Mouse (Mus musculus) yolk sac, embryonic 10.5 days (tissue): ENCODE measurements around the gene Celsr1.
A peak's percentile ranks its signal among the peaks of the same experiment; 100 is the strongest.

Experiments used
- DNase-seq: peaks from one replicate; pipeline ENCODE4 v3.0.0-alpha.2; 2017; ENCODE audit warnings: low spot score

The Celsr1 gene

DNA sequence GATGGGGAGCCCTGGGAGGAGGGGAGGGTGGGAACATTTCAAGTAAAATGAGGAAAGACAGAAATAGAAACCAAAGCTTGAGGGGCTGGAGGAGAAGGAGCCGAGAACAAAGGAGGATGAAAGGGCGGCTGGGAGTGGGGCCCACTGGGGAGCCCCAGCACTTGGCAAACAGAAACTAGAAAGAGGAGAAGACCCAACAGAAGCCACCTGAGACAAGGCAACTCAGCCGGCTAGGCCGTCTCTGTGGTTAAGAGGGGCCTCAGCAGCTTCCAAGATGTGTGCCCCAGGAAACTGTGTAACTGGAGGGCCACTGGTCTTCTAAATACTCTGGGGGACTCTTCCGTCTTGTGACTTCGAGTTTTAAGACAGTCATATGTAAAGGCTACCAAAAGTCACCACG is 72.4 kb downstream of the Celsr1 start:
- DNase-seq, result no peak

DNA sequence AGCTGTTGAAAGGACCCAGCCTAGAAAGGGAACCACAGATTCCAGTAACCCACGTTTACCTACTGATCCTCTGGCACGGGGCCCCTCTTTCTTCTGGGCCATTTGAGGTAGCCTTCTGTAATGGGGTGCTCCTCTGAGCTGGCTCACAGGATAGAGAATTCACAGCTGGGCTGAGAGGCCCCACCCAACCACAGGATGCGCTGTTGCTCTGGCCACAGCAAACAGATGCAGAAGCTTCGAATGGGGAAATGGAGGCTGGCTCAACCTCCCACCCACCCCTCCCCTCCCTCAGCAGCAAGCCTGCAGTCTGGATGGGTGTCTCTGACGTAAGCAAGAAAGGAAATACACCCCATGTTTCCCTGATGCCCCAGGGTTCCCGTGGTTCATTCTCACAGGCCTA is 77.4 kb downstream of the Celsr1 start:
- no peak for DNase-seq

DNA sequence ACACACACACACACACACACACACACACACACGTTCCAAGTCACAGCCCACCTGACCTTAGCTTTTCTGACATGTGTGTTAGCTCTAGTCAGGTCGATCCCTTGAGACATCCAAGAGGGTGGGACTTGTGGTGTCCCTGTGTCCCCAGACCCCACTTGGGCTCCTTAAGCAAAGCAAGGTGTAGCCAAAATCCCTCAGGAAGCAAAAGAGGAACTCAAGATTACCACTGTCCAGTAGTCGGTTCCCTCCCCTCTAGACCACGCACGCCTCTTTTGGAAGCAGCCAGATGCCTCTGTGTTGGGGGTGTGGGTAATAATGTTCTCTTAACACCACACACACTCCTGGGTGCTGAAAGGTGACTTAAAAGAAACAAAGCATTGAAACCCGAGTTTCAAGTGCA is 80.1 kb downstream of the Celsr1 start:
- no peak for DNase-seq

DNA sequence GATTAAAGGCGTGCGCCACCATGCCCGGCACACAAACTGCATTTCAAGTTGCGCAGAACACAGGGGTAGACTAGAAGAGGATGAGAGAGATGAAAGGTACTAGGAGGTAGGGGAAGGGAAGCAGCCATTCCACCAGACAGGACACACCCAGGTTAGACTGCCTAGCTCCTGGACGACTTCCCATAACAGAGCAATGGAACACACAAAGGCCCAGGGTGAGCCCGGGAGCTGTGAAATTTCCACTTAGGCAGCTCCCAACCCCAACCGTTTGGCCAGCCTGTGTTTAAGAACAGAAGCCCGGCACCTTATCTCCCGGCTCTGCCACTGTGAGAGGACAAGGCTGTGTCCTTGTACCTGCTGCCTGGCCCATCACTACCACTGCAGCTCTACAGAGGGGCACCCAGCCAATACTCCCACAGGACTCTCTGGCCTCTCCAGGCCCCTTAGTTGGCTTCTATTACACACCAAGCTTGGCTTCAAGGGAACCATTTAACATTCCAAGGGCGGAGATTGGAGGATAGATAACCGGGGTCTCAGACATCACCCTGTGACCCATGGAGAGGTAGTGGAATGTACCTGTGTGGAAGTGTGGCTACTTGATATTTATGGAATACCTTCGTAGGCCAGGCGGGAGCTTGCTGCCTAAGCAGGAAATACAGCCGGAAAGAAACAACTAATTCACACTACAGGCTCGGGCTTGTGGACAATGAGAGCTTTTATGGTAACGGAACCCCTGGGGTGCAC is 84.0 kb downstream of the Celsr1 start:
- no peak for DNase-seq

DNA sequence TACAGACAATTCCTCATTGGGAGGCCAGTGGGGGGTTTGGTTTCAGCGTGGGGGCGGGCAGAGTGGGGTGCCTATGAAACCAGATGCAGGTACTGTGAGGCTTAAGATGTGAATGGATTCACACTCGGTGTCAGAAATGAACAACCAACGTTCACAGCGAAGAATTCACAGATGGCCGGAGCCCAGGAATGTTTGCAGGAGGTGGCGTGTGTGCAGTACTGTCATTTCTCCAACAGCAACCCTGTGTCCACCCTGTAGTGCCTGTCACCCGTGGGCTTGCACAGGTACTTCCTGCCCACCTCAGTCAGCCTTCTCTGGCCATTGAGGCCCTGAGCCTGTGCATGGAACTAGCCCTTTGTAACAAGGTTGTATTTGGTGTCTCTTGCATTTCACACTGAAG is 85.6 kb downstream of the Celsr1 start:
- no peak for DNase-seq

DNA sequence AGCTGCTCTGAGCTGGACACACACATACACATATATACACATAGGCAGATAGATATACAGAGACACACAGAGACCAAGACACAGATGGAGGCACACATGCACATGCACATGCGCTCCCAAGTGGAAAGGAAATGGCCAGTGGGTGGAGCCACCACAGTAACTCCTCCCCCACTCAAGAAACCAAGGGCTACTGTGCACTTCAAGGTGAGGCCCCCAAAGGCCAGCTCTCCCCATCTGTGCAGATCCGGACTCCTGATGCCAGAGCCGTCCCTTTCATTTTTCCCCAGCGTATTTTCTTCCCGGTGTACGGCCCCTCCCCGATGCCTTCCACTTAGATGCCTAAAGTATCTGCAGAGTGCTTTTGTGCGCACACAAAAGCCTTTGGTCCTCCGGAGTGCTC is 86.0 kb downstream of the Celsr1 start:
- no peak for DNase-seq

DNA sequence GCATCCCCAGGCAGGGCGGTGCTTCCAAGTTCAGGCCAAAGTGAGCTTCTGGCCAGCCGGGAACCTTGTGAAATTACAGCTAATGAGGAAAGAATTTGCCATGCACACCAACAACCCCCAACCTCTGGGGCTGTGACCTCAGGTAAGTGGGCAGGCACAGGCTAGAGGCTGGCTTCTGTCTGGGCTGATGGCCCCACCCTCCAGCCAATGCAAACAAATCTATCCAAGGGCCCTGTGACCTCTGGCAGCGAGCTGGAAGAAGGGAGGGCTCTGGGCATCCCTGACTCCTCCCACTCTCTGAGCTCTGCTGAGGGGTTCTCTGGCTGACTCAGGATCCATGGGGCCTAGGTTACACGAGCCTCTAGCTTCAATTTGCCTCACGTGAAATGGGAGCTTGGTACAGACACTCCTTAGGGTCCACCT is 97.9 kb downstream of the Celsr1 start:
- peak; percentile 85 for DNase-seq

DNA sequence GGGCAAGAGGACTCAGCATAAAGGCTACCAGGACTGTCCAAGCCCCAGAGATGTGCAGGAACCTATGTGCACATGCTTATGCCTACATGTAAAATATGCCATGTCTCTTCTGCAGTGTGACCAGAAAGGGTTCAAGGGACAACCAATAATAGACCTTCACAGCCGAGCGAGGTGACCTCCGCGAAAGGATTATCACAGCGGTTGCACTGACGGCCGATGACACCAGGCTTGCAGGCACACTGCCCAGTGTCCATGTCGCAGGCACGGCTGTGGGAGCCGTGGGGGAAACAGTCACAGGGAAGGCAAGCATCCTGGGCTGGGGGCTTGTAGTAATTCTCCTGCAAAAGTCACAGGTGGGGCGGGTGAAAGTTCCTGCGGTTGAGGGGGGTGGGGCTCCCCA is 105.4 kb downstream of the Celsr1 start:
- DNase-seq, result no peak

DNA sequence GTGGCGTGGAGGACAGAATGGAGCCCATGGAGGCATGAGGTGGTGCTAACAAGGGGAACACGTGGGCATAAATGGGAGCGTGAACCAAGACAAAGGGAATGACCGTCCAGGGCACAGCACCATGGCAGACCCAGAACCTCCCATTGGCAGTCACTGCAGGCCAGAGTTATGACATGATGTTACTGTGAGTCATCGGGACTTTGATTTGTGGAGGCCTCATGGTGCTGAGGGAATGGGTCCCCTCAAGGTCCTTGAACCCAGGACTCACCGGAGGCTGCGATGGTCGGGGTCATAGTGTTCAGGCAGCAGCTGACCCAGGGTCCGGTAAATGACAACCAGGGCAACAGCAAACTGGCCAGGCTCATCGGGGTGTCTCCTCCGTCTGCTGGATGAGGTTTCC is 111.7 kb downstream of the Celsr1 start:
- no peak for DNase-seq

DNA sequence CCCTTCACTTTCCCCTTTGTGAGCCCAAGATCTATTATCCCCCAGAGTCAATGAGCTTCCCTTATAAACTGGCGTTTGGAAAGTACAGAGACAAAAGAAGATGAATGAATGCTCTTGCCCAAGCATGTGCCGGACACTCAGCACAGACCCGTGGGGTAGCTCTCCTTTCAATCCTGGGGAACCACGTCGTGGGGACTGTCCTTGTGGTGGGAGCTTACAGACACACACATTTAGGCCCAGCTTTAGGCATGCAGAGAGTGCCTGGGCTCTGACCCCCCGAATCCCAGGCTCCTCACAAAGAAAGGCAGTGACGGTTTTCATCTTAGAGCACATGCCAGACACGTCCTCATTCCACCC is 113.7 kb downstream of the Celsr1 start:
- DNase-seq, result no peak

DNA sequence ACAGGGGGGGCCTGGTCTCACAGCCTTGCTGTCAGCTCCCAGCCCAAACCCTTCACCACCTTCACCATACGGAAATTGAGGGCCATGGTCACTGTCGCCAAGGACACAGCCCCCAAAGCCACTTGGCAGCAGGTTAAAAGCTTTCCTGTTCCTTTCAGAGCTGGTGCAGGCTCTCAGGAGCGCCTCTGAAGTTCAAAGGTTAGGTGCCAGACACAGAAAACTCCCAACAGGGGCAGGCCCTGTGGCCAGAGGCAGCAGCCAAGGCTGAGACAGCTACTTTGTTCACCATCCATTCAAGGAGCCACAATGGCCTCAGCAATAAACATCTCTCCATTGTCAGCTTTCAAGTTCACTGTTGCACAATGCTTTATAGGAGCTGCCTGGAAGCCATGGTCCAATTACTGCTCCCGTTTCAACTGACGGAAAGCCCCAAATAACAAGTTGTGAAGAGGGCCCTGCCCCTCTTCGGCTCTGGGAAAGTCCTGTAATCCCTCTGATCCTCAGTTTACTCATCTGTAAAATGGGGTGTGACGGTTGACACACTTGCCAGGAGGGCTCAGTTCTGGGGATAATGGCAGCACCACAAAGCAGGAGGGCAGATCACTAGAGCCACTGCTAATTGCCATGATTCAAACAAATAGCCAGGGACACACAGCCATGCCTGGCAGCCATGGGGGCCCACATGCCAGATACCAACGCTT is 114.2 kb downstream of the Celsr1 start:
- DNase-seq, result peak; percentile 9

DNA sequence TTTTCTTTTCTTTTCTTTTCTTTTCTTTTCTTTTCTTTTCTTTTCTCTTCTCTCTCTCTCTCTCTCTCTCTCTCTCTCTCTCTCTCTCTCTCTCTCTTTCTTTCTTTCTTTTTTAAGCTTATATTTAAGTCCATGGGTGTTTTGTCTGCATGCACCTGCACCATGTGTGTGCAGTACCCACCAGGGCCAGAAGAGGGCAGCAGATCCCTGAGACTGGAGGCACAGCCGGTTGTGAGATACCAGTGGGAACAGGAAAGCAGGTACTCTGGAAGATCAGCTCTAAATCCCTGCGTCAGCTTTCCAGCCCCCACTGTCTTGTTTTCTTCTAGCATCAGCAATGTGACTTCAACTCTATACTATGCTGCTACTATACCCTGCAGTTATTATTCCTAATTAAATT is 120.0 kb downstream of the Celsr1 start:
- DNase-seq, result peak; percentile 52

DNA sequence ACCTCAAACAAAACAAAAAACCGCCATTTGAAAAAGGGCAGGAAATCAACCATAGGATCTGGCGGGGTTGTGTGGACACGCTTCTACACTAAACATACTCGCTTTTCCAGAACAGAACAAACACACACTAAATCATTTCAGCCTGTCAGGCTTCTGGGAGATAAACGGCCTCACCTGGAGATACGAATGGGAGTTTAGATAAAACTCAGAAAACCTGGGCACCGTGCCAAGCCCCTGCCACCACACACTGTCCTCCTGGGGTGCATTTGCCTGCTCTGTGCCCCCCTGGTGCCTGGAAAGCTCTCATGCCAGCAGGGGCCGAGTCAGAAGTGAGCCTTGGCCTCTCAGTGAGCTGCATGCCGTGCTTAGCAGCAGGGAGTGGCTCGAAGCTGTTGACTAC is 123.6 kb downstream of the Celsr1 start:
- DNase-seq, result no peak

DNA sequence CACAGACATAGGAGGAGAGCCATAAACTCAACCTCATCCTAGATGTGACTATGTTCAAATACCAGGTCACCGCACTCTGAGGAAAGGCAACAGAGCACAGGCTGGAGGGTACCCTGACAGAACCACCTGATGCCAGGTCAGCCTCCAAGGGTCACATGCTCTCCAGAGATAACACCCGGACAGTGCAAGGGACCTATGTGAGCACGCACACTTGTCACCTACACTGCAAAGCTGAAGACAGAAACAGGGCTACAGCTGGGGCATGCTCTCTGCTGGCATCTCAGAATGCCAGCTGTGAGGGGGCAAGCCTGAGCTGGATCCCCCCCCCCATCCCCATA is 124.1 kb downstream of the Celsr1 start:
- no peak for DNase-seq

DNA sequence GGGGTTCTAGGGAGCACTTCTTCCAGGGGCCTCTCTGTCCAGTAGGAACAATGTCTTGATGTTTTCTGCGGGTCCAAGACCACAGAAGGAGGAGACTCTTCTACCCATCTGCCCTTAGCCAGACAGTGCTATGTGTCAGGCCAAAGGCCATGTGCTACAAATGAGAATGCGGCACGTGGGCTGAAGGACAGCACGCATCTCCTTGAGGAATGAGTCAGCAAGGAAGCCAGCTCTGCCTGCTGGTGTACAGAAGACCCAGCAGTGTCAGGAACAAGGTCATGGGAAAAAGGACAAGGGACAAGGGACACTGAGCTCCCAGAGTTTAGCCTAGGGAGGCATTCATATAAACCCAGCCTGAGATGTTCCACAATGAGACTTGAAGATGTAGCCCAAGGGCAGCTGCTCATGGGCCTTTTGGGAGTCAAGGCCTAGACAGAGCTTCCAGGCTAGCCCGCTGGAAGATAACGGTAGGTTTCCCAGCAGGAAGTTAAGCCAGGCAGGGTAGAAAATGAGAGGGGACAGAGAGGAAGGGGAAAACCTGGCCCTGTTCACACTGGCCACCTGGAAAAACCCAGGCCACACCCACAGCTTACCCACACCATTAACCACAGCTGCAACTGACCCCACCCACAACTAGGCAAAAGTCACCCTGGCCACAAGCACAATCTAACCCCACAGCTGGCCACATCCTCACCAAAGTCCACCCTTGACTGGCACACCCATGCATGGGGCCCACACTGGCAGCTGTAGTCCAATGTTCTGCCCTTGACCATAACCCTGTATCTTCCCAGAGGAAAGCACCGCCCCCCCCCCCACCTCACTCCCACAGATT is 124.7 kb downstream of the Celsr1 start:
- DNase-seq, result no peak

DNA sequence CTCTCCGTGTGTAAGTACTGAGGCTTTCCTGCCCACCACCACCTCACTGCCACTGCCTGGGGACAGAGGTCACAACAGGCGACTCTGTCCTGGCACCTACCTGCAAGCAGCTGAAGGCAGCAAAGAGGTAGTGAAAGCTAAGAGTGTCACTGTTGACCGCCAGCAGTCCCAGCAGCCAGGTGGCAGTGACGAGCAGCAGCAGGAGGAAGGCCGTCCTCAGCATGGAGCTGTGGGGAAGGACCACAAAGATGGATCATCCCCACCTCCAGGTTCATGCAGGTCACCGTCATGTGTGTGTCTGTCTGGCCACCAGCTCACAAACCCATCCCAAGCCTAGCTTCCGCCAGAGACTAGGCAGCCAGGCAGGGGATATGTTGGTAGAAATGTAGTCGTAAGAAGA is 129.8 kb downstream of the Celsr1 start:
- DNase-seq, result no peak

DNA sequence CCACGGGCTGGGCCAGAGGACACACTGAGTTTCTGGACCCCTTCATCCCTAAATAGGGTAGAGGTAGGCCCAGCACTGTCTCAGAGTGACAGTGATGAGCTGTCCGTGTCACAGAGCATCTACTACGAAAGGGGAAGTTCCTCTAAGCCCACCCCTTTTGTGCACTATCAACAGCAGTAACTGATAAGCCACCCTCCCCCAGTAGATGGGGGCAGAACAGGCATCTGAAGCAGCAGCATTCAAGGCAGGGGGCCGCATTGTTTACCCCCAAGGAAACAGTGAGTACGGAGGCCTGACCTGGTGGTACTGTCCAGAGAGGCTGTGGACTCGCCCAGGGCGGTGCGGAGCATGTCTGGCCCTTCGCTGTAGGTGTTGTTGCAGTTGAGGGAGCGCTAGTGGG is 131.1 kb downstream of the Celsr1 start:
- DNase-seq, result no peak

DNA sequence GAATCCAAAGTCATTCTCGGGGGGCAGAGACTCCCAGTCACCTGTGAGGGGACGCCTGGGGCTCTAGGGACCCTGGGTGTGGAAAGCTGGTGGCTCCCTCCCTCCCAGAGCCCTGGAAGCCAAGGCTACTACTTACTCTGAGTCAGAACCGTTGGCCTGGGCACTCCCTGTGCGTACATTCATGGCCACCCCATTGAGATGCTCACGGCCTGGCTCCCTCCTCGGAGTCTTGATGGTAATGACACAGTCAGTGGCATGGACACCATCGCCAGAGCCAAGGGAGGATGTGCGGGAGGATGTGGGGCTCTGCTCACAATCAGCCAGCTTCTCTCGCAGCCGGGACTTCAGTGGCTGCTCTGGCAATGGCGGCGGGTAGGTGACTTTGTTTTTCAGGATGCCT is 132.8 kb downstream of the Celsr1 start:
- no peak for DNase-seq

DNA sequence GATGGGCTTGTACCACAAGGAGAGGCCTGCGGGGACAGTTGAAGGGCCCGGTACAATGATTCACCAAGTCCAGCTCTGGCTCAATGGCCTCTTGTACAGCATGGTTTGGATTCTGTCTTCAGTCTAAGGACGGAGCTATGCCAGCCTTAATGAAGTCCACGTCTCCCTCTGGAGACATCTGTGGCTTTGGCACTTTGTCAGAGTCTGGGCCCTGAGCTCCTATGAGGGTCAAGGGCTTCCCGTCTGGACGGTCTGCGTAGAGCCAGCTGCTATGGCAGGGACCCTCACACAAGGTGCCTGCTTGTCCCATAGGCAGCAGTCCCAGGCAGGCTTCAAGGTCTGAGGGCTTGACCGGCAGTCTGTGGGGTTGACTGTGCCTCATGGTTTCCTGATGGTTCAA is 133.3 kb downstream of the Celsr1 start:
- DNase-seq, result no peak

DNA sequence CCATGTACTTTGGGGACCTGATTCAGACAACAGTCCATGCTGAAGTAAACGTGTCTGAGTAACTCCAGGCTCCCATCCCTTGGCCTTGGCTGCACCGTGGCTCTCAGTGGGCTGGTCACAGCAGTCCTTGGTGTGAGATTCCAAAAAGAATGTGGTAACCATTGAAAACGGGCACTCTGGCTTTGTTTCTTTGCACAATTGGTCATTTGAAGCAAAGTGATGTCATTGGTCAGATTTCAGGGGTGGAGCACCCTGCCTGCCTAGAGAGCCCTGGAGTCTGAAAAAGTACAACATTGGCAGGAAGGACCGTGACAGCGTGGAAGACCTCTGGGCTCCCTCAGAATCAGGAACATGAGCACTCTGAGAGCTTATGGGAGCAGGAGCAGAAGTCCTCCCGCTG is 134.2 kb downstream of the Celsr1 start:
- DNase-seq, result no peak

DNA sequence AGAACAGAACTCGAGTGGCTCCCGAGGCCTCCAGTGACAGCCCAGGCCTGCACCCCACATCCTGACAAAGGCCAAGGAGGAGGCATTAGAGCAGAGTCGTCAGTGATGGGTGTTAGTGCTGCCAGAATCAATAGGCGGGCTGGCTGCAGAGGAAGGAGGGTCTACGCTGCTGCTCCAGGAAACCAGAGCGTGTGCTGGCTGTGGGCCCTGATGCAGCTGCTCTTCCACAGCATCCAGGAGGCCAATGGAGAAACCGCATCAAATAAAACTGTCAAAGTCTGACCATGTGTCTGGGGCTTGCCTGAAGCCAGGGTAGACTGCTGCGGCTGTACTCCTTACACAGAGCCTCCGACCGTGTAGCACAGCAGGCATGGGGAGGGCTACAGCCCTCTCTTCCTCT is 136.5 kb downstream of the Celsr1 start:
- no peak for DNase-seq

DNA sequence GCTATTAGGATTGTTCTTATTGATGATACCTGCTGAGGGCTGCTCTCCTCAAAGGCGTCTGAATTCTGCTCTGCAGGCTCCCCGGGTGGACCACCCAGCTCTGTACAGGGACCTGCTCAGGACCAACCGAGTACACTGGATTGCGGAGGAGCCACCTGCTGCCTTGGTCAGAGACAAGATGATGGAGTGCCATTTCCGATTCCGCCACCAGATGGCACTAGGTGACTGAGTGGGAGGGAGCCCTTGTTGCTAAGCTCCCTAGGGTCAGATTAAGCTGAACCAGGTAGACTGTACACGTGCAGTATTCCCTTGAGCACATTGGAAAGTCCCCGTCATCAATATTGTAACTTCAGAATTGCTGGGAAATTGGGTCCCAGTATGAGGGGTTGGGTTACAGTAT is 137.3 kb downstream of the Celsr1 start:
- DNase-seq, result peak; percentile 49

DNA sequence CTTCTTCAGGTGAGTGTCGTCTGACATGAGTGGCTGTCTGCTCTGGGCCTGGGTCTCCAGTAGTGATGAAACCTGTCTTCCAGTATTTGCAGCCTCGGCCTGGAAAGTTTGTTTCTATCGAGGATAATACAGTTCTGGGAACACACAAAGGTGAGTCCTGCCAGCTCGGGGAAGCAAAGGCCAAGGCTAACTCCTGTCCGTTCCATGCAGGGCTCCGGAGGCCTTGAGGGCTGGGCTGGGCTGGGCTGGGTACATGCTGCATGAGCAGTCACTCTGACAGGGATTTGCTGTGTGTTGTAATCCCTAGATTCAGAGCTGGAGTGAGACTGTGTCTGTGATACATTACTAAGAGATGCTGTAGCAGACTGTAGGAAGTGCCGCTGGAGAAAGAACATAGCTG is 139.7 kb downstream of the Celsr1 start:
- no peak for DNase-seq
